Mouse (Mus musculus): ENCODE results near the gene Tmem120b. TPM values are rescaled to one million over a fixed set of nuclear protein-coding genes. Genes with fewer than 3 reads are reported as not detected.

Gene Tmem120b
- polyA plus RNA-seq, 1 experiment from 2014 or later, result 19.1 TPM

- Histone ChIP-seq H3K4me3 (peak overlapping the region; percentile 44; the same call in 1 of the 2 replicates), H3K9ac (no peak overlapping the region), H3K27me3 (no peaks in the 10 kb centered on the region), H3K4me1 (peaks cover 79% of the 10 kb centered on the region), H3K9me3 (no peaks in the 10 kb centered on the region), H3K27ac (peak overlapping the region; percentile 100), H3K4me2 (replicated peaks) (peak overlapping the region; percentile 98), H3K36me3 (peaks cover 31% of the 10 kb centered on the region)
- 0 out of 2 replicates have a peak, but pooled peaks have one; percentile 5 for ATAC-seq (ENCODE audit: low FRiP score, low read depth)
- 19% methylated on average over 7 of the region's 7 CpGs for WGBS
These were observed 65.5 kb downstream of the Tmem120b start for GRCm38 (mm10) chr5:123133784-123134143.

- ATAC-seq (ENCODE audit: low FRiP score, low read depth), result no peak
These were observed 66.1 kb downstream of the Tmem120b start for GRCm38 (mm10) chr5:123134186-123134874.

GRCm38 (mm10) chr5:123134875-123135382 lies 66.7 kb downstream of the Tmem120b start:
- Histone ChIP-seq H3K9me3 (no peaks in the 10 kb centered on the region), H3K4me3 (peak overlapping the region; percentile 94), H3K36me3 (peaks cover 20% of the 10 kb centered on the region), H3K27me3 (no peaks in the 10 kb centered on the region), H3K4me2 (replicated peaks) (peak overlapping the region; percentile 98), H3K4me1 (peaks cover 79% of the 10 kb centered on the region), H3K27ac (peak overlapping the region; percentile 100), H3K9ac (peak overlapping the region; percentile 100)
- no peak for ATAC-seq (ENCODE audit: low FRiP score, low read depth)
- WGBS, result 19% methylated on average over 8 of the region's 8 CpGs

More at GRCm38 (mm10) chr5:123134186-123134874, 66.1 kb downstream of the Tmem120b start:
- WGBS, result 39% methylated on average over 13 of the region's 13 CpGs
- Histone ChIP-seq H3K36me3 (peaks cover 26% of the 10 kb centered on the region), H3K27me3 (no peaks in the 10 kb centered on the region), H3K4me3 (peak overlapping the region; percentile 94), H3K4me1 (peaks cover 79% of the 10 kb centered on the region), H3K9ac (peak overlapping the region; percentile 100), H3K9me3 (no peaks in the 10 kb centered on the region), H3K27ac (peak overlapping the region; percentile 100), H3K4me2 (replicated peaks) (peak overlapping the region; percentile 98)

- Histone ChIP-seq H3K4me2 (replicated peaks) (peak overlapping the region; percentile 98), H3K4me3 (peak overlapping the region; percentile 94), H3K9ac (peak overlapping the region; percentile 100), H3K36me3 (peaks cover 14% of the 10 kb centered on the region), H3K27me3 (no peaks in the 10 kb centered on the region), H3K27ac (peak overlapping the region; percentile 100), H3K4me1 (peaks cover 78% of the 10 kb centered on the region), H3K9me3 (no peaks in the 10 kb centered on the region)
- peak; percentile 11; the same call in 1 of the 2 replicates for ATAC-seq (ENCODE audit: low FRiP score, low read depth)
- 2% methylated on average over 30 of the region's 30 CpGs for WGBS
These were observed 67.5 kb downstream of the Tmem120b start for GRCm38 (mm10) chr5:123135471-123136360.

GRCm38 (mm10) chr5:123136361-123137043 lies 68.3 kb downstream of the Tmem120b start:
- ATAC-seq (ENCODE audit: low FRiP score, low read depth), result peak; percentile 37
- Histone ChIP-seq H3K4me2 (replicated peaks) (peak overlapping the region; percentile 98), H3K27me3 (no peaks in the 10 kb centered on the region), H3K27ac (peak overlapping the region; percentile 100), H3K9ac (peak overlapping the region; percentile 100), H3K36me3 (peaks cover 13% of the 10 kb centered on the region), H3K9me3 (no peaks in the 10 kb centered on the region), H3K4me1 (peaks cover 71% of the 10 kb centered on the region), H3K4me3 (peak overlapping the region; percentile 94)
- WGBS, result 2% methylated on average over 13 of the region's 13 CpGs

GRCm38 (mm10) chr5:123137044-123137909 lies 69.1 kb downstream of the Tmem120b start:
- ATAC-seq (ENCODE audit: low FRiP score, low read depth), result no peak
- peak overlapping the region; percentile 100 for H3K9ac ChIP-seq
- no peaks in the 10 kb centered on the region for H3K9me3 ChIP-seq
- WGBS, result 2% methylated on average over 20 of the region's 20 CpGs
- peak overlapping the region; percentile 98 for H3K4me2 ChIP-seq (replicated peaks)
- H3K27me3 ChIP-seq, result no peaks in the 10 kb centered on the region
- peak overlapping the region; percentile 100 for H3K27ac ChIP-seq
- H3K36me3 ChIP-seq, result peaks cover 13% of the 10 kb centered on the region
- H3K4me3 ChIP-seq, result peak overlapping the region; percentile 94
- H3K4me1 ChIP-seq, result peaks cover 63% of the 10 kb centered on the region

- ATAC-seq (ENCODE audit: low FRiP score, low read depth), result no peak
- Histone ChIP-seq H3K9me3 (no peaks in the 10 kb centered on the region), H3K27me3 (no peaks in the 10 kb centered on the region), H3K36me3 (peaks cover 13% of the 10 kb centered on the region), H3K4me1 (peaks cover 57% of the 10 kb centered on the region), H3K9ac (peak overlapping the region; percentile 100), H3K27ac (peak overlapping the region; percentile 100), H3K4me2 (replicated peaks) (peak overlapping the region; percentile 98), H3K4me3 (peak overlapping the region; percentile 94)
- WGBS, result 2% methylated on average over 6 of the region's 6 CpGs
These were observed 69.7 kb downstream of the Tmem120b start for GRCm38 (mm10) chr5:123137910-123138229.

- Histone ChIP-seq H3K27ac (peak overlapping the region; percentile 100), H3K4me2 (replicated peaks) (peak overlapping the region; percentile 98), H3K36me3 (peaks cover 13% of the 10 kb centered on the region), H3K4me1 (peaks cover 53% of the 10 kb centered on the region), H3K4me3 (peak overlapping the region; percentile 94), H3K9me3 (no peaks in the 10 kb centered on the region), H3K9ac (peak overlapping the region; percentile 100), H3K27me3 (no peaks in the 10 kb centered on the region)
- no peak; the same call in 1 of the 2 replicates for ATAC-seq (ENCODE audit: low FRiP score, low read depth)
- under 1% methylated on average over 35 of the region's 40 CpGs for WGBS
These were observed 70.2 kb downstream of the Tmem120b start for GRCm38 (mm10) chr5:123138230-123138911.

- peak overlapping the region; percentile 100 for H3K27ac ChIP-seq
- ATAC-seq (ENCODE audit: low FRiP score, low read depth), result no peak
- peak overlapping the region; percentile 94 for H3K4me3 ChIP-seq
- H3K9ac ChIP-seq, result peak overlapping the region; percentile 100
- peak overlapping the region; percentile 98 for H3K4me2 ChIP-seq (replicated peaks)
- no peaks in the 10 kb centered on the region for H3K27me3 ChIP-seq
- peaks cover 52% of the 10 kb centered on the region for H3K4me1 ChIP-seq
- H3K9me3 ChIP-seq, result no peaks in the 10 kb centered on the region
- peaks cover 13% of the 10 kb centered on the region for H3K36me3 ChIP-seq
- WGBS, result under 1% methylated on average over 39 of the region's 39 CpGs
These were observed 70.9 kb downstream of the Tmem120b start for GRCm38 (mm10) chr5:123138953-123139721.

Measured in limb, embryonic 13.5 days (tissue).